Comparison of ENCODE assay signal across 11 mouse cellular contexts in the genomic region with DNA sequence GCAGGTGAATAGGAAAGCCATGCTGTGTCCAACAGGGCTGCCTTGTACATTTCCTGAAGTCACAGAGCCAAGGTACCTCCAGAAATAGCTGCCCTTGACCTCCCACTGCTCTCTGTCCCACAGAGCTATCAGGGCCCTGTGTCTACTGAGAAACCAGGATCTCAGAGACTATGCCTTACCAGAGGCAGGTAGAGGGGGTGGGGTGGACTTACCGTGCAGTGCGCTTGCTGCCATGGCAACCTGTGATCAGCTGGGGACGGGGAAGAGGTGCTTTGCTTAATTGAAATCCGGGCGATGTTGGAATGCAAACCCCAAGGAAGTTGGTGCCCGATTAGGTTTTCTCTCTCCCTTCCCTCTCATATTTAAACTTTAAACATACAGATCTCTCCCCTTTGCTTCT.
DNase-seq lines count a peak whose midpoint lies in the region; ATAC-seq lines count a peak whose summit lies in the region.
"Had no signal": no experiment of that assay in that cellular context is flagged by ENCODE, and none has a peak within 500 bp of the region (broad histone marks: within the 10 kb centered on the region; RNA-seq: fewer than 3 reads in every experiment).

No protein-coding gene starts in this region.

- peak; percentile 9 for DNase-seq in cerebellum, adult 9-11 months
- no peak for DNase-seq in cerebellum, adult 11 months
- peak; percentile 20 for DNase-seq in right cerebral cortex, adult 18-20 months
- DNase-seq in right cerebral cortex, postnatal 36 days (ENCODE audit: low spot score in 2 of 2): no peak
- DNase-seq in limb, embryonic 11.5 days (ENCODE audit: low spot score): peak; percentile 45
- no peak for DNase-seq in liver, embryonic 11.5 days (ENCODE audit: low spot score)
- DNase-seq in ovary, adult 18-20 months (ENCODE audit: low spot score): no peak
- DNase-seq in kidney, postnatal 10 days: no peak

- H3K4me1 ChIP-seq in limb, embryonic 11.5 days (ENCODE audit: control insufficient read depth, insufficient read depth, low read length): peaks cover 11% of the 10 kb centered on the region
- H3K4me1 ChIP-seq in liver, embryonic 11.5 days (replicated peaks; ENCODE audit: control insufficient read depth, insufficient read depth, low read length): no peaks in the 10 kb centered on the region

- no peak overlapping the region for H3K9ac ChIP-seq in limb, embryonic 11.5 days (ENCODE audit: low read length)
- no peak overlapping the region for H3K9ac ChIP-seq in liver, embryonic 11.5 days (ENCODE audit: low read depth, low read length)
- H3K9ac ChIP-seq: heart, embryonic 13.5 days had no signal

- H3K4me2 ChIP-seq in limb, embryonic 11.5 days (ENCODE audit: low read depth, severe bottlenecking): no peak overlapping the region
- H3K4me2 ChIP-seq in liver, embryonic 11.5 days: no peak overlapping the region
- H3K4me2 ChIP-seq: heart, embryonic 13.5 days had no signal

- no peaks in the 10 kb centered on the region for H3K27me3 ChIP-seq in limb, embryonic 11.5 days (ENCODE audit: control insufficient read depth, insufficient read depth, low read length)
- no peaks in the 10 kb centered on the region for H3K27me3 ChIP-seq in liver, embryonic 11.5 days (replicated peaks; ENCODE audit: control insufficient read depth, insufficient read depth, low read length)
- H3K27me3 ChIP-seq: heart, embryonic 13.5 days; Patski had no signal

- H3K27ac ChIP-seq in limb, embryonic 11.5 days (replicated peaks; ENCODE audit: low read depth, low read length): no peak overlapping the region
- H3K27ac ChIP-seq in liver, embryonic 11.5 days (ENCODE audit: low read depth, low read length): no peak overlapping the region
- H3K27ac ChIP-seq: heart, embryonic 13.5 days; macrophage had no signal

- WGBS in limb, embryonic 11.5 days: 35% methylated on average over 6 of the region's 6 CpGs
- 61% methylated on average over 6 of the region's 6 CpGs for WGBS in liver, embryonic 11.5 days

- no peaks in the 10 kb centered on the region for H3K9me3 ChIP-seq in limb, embryonic 11.5 days (ENCODE audit: control insufficient read depth, low read length)
- H3K9me3 ChIP-seq in liver, embryonic 11.5 days (ENCODE audit: control insufficient read depth, low read length): no peaks in the 10 kb centered on the region
- H3K9me3 ChIP-seq: heart, embryonic 13.5 days had no signal

- no peak overlapping the region for H3K4me3 ChIP-seq in limb, embryonic 11.5 days (ENCODE audit: low read depth, low read length)
- no peak overlapping the region for H3K4me3 ChIP-seq in liver, embryonic 11.5 days (ENCODE audit: low read depth, low read length)
- H3K4me3 ChIP-seq: heart, embryonic 13.5 days had no signal

- no peak for ATAC-seq in limb, embryonic 11.5 days (ENCODE audit: insufficient number of reproducible peaks, low FRiP score, low TSS enrichment, low read depth)
- ATAC-seq in liver, embryonic 11.5 days (replicated peaks; ENCODE audit: low FRiP score): no peak
- ATAC-seq: Patski had no signal

- H3K36me3 ChIP-seq in limb, embryonic 11.5 days (ENCODE audit: control insufficient read depth, insufficient read depth, low read length): no peaks in the 10 kb centered on the region
- H3K36me3 ChIP-seq in liver, embryonic 11.5 days (ENCODE audit: control insufficient read depth, insufficient read depth, low read length): no peaks in the 10 kb centered on the region
- H3K36me3 ChIP-seq: heart, embryonic 13.5 days had no signal

Comparison
In these comparisons a context has a peak if more than half of its experiments do, and no peak if none do; other contexts are left out.
1. DNase-seq: peak in cerebellum, adult 9-11 months (single experiment), right cerebral cortex, adult 18-20 months (single experiment) and limb, embryonic 11.5 days (single experiment); none in cerebellum, adult 11 months (single experiment), right cerebral cortex, postnatal 36 days (0 of 2), liver, embryonic 11.5 days (single experiment), ovary, adult 18-20 months (single experiment) and kidney, postnatal 10 days (single experiment).